Mouse (Mus musculus) kidney, postnatal 0 days (tissue): ENCODE measurements around the gene Vstm2l. TPM values are rescaled to one million over a fixed set of nuclear protein-coding genes. Genes with fewer than 3 reads are reported as not detected.

Experiments used
- ATAC-seq: fragments of 200-750 bp; cut with Nextera tagmentation; replicated peaks from 2 replicates; pipeline ENCODE4 v1.8.0; 2017; ENCODE audit warnings: low read depth, moderate number of reproducible peaks, moderate TSS enrichment, moderate library complexity; ENCODE audit not compliant: low FRiP score
- DNase-seq: peaks from one replicate; pipeline ENCODE4 v3.0.0-alpha.2; 2016; ENCODE audit warnings: low spot score
- H3K27ac ChIP-seq: fragments of 300-500 bp; sonication (generic); 2 replicates; pipeline ENCODE4 v1.5.1; 2014; ENCODE audit warnings: mild to moderate bottlenecking
- H3K27me3 ChIP-seq: fragments of 300-500 bp; sonication (generic); 2 replicates; pipeline ENCODE4 v1.6.1; 2014; ENCODE audit warnings: low read length, mixed read lengths; ENCODE audit not compliant: insufficient read depth
- H3K36me3 ChIP-seq: fragments of 300-500 bp; sonication (generic); 2 replicates; pipeline ENCODE4 v1.6.1; 2014; ENCODE audit warnings: low read length, mixed read lengths; ENCODE audit not compliant: insufficient read depth
- H3K4me1 ChIP-seq: fragments of 300-500 bp; sonication (generic); replicated peaks from 2 replicates; pipeline ENCODE4 v1.6.1; 2014; ENCODE audit warnings: antibody characterized with exemption, low read length, mixed read lengths; ENCODE audit not compliant: insufficient read depth
- H3K4me2 ChIP-seq: fragments of 300-500 bp; sonication (generic); 2 replicates; pipeline ENCODE4 v1.6.1; 2014; ENCODE audit warnings: mild to moderate bottlenecking, low read length, moderate library complexity, mixed read lengths
- H3K4me3 ChIP-seq: fragments of 300-500 bp; sonication (generic); replicated peaks from 2 replicates; pipeline ENCODE4 v1.5.1; 2014; ENCODE audit warnings: low read depth, low read length
- H3K9ac ChIP-seq: fragments of 300-500 bp; sonication (generic); 2 replicates; pipeline ENCODE4 v1.6.1; 2014; ENCODE audit warnings: low read depth, low read length
- H3K9me3 ChIP-seq: fragments of 300-500 bp; sonication (generic); replicated peaks from 2 replicates; pipeline ENCODE4 v1.6.1; 2016; ENCODE audit warnings: low read length, inconsistent platforms, mixed read lengths
- CTCF ChIP-seq: IDR thresholded peaks from 2 replicates; pipeline ENCODE4 v1.5.1; 2016; ENCODE audit warnings: antibody characterized with exemption, low read depth, mild to moderate bottlenecking, moderate library complexity
- WGBS: fragments of 180-500 bp; shearing (Covaris S2); extraction: QIAGEN DNeasy Blood & Tissue Kit; methylation state at CpG from one replicate; pipeline ENCODE4 v1.1.7; 2014; 5-methylcytosine and 5-hydroxymethylcytosine counted together
- polyA plus RNA-seq: library from polyadenylated mRNA; unstranded; fragments of >200 nt; fragmentation: Nextera tagmentation; extraction: Ambion mirVana; gene quantifications from 2 replicates; pipeline ENCODE4 v1.2.1, GENCODE M21; 2015

Vstm2l gene
- polyA plus RNA-seq, 1 experiment from 2014 or later: 0.38 TPM

DNA sequence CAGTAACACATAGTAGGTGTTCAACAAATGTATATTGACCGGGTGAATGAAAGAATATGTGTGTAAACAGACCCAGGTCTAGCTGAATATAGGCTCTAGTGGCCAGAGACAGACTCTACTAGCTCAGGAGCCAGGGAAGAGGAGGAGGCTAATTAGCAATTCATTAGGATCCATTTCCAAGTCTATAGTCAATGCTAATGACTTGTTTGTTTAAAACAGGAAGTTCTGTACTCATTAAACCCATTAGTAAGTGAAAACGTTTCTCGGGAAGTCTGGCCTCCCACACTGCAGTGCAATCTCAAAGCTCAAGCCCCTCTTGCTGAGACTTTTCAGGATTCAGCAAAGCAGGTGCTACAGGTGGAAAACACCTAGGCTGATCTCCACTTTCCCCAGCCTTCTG is 53.4 kb downstream of the Vstm2l start:
- Histone ChIP-seq H3K27me3 (no peaks in the 10 kb centered on the region), H3K9ac (no peak overlapping the region), H3K36me3 (no peaks in the 10 kb centered on the region), H3K4me1 (no peaks in the 10 kb centered on the region), H3K9me3 (no peaks in the 10 kb centered on the region), H3K4me3 (no peak overlapping the region), H3K27ac (no peak overlapping the region), H3K4me2 (no peak overlapping the region)
- ATAC-seq: no peak
- WGBS: 9% methylated on average over 3 of the region's 3 CpGs
- no peak for TF ChIP-seq CTCF
- no peak for DNase-seq

DNA sequence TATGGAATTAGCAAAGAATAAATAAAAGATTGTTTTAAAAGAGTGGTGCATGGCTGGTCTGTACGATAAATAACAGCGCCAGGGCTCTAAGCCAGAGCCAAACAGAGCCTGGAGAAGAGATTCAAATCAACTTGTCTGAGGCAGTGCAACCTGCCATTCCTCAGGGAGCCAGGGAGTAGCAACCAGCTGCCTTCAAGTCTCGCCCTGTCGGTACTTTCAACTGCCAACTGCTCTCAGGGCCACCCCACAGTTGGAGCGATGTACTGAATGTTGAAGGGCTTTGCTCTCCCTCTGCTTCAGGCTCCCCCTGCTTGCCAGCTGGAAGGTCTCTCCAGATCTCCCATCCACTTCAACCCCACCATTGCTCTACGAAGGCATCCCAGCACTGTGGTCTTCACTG is 55.7 kb downstream of the Vstm2l start:
- no peak overlapping the region for H3K9ac ChIP-seq
- no peaks in the 10 kb centered on the region for H3K27me3 ChIP-seq
- no peak overlapping the region for H3K27ac ChIP-seq
- no peaks in the 10 kb centered on the region for H3K4me1 ChIP-seq
- no peak for DNase-seq
- TF ChIP-seq CTCF: no peak
- H3K9me3 ChIP-seq: no peaks in the 10 kb centered on the region
- no peaks in the 10 kb centered on the region for H3K36me3 ChIP-seq
- no peak overlapping the region for H3K4me2 ChIP-seq
- ATAC-seq: no peak
- H3K4me3 ChIP-seq: no peak overlapping the region
- whole genome bisulfite sequencing: 55% methylated on average over 6 of the region's 6 CpGs

DNA sequence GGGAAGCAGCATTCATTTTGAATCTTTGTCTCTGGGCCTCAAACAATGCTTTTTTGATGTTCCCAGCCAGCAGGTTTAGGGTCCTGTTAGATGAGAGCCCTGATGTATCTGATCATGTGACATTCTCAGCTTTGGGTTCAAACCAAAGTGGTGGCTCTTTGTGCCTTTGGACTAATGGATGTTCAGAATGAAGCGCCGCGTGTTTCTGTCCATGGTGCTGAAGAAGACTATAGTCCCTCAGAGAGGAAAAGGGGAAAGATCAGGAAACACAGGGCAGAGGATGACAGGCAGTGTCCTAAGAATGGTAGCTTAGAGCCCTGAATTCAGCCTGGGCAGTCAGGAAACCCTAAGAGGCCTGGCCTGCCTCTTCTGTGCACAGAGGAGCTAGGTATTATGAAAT is 56.2 kb downstream of the Vstm2l start:
- no peak for TF ChIP-seq CTCF
- Histone ChIP-seq H3K27me3 (no peaks in the 10 kb centered on the region), H3K9me3 (no peaks in the 10 kb centered on the region), H3K4me1 (0 out of 2 replicates have a peak, but pooled peaks cover 2% of the 10 kb centered on the region), H3K4me3 (no peak overlapping the region), H3K36me3 (no peaks in the 10 kb centered on the region), H3K4me2 (no peak overlapping the region), H3K27ac (no peak overlapping the region), H3K9ac (no peak overlapping the region)
- ATAC-seq (no peak), DNase-seq (peak; percentile 88)
- 1% methylated on average over 3 of the region's 3 CpGs for WGBS

DNA sequence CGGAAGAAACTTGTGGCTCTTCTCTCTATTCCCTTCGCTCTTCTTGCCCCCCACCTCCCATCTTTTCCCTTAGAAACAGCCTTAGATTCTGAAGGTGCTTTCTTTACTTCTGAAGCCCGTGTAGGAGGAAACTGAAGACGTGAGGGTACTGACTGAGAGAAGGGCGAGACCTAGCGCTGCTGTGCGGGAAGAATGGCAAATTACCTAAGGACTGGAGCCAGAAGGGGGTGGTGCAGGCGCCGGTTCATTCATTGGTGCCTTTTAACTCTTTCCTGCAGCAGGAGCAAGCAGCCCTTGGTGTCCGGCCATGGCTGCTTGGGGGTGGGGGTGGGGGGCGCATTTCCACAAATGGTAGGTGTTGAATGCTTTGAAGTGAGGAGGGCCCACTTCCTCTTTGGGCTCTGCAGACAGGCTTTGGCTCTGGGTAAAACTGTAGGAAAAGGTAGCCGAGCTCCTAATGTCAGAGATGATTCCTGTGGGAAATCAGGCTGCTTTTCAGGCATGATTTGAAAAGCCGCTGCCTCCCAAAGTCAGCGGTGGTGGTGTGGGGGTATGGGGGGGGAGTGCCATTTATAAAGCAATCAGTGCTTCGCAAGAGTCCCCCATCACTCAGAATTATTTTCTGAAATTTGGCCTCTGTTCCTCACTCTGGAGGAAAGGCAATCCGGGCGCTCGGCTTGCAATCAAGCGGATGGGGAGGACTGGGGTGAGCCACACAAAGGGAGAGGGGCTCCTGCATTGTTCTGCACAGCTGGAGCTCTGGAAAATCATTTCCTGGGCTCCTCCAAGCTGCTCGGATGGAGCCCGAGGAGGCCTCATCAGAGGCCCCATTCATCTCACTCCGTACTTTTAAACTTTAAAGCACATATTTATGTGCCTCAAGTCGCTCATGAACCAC is 60.4 kb downstream of the Vstm2l start:
- Histone ChIP-seq H3K36me3 (no peaks in the 10 kb centered on the region), H3K4me3 (no peak overlapping the region), H3K4me2 (no peak overlapping the region; the same call in 1 of the 2 replicates), H3K4me1 (0 out of 2 replicates have a peak, but pooled peaks cover 2% of the 10 kb centered on the region), H3K27me3 (no peaks in the 10 kb centered on the region), H3K9ac (0 out of 2 replicates have a peak overlapping the region, but pooled peaks have one; percentile 13), H3K27ac (no peak overlapping the region), H3K9me3 (no peaks in the 10 kb centered on the region)
- 2% methylated on average over 23 of the region's 23 CpGs for WGBS
- no peak for TF ChIP-seq CTCF
- ATAC-seq: no peak
- DNase-seq: peak; percentile 21

DNA sequence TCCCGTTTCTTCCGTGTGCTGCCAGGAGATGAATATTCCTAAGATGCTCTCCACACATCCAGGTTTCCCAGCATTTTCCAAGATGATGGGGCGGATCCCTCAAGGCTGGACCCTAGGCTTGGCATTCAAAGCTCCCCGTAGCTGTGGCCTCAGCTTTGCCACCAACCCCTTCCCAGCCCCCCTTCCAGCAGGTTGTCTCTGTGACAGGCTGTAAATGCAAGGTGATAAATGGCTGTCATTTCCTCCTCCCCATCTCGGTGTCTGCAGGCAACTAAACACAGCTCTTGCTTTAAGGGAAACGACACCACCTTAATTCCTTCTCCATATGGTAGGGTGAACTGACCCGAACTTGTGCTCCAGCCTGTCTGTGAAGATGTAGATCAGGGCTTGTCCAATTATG is 61.1 kb downstream of the Vstm2l start:
- no peaks in the 10 kb centered on the region for H3K27me3 ChIP-seq

DNA sequence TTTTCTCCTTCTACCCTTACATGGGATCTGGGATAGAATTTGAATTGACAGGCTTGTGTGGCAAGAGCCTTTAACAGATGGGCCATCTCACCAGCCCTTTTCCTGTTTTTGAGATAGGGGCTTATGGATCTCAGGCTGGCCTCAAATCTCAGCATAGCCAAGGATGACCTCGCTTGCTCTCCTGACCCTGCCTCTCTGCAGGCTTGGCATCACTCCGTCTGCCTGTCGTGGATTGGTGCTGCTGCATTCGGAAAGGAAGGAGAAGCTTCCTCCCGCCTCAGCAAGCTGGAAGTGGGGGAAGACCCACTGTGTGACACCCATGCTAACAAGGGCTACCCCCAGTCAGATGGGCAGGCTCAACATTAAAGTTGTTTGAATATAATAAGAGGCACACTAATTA is 64.8 kb downstream of the Vstm2l start:
- no peak overlapping the region for H3K27ac ChIP-seq
- no peak overlapping the region for H3K4me2 ChIP-seq
- 0 out of 2 replicates have a peak, but pooled peaks cover 3% of the 10 kb centered on the region for H3K36me3 ChIP-seq
- H3K9me3 ChIP-seq: no peaks in the 10 kb centered on the region
- H3K4me3 ChIP-seq: no peak overlapping the region
- H3K4me1 ChIP-seq: 0 out of 2 replicates have a peak, but pooled peaks cover 2% of the 10 kb centered on the region
- no peak for TF ChIP-seq CTCF
- H3K27me3 ChIP-seq: no peaks in the 10 kb centered on the region
- WGBS: 53% methylated on average over 5 of the region's 5 CpGs
- ATAC-seq (no peak), DNase-seq (no peak)
- H3K9ac ChIP-seq: no peak overlapping the region

More for the DNA sequence above, 61.1 kb downstream of the Vstm2l start:
- no peak overlapping the region; the same call in 1 of the 2 replicates for H3K4me2 ChIP-seq
- DNase-seq (peak; percentile 47), ATAC-seq (no peak)
- no peak overlapping the region for H3K27ac ChIP-seq
- no peaks in the 10 kb centered on the region for H3K36me3 ChIP-seq
- no peaks in the 10 kb centered on the region for H3K9me3 ChIP-seq
- H3K4me1 ChIP-seq: 0 out of 2 replicates have a peak, but pooled peaks cover 2% of the 10 kb centered on the region
- 2% methylated on average over 7 of the region's 7 CpGs for WGBS
- H3K4me3 ChIP-seq: no peak overlapping the region
- no peak for TF ChIP-seq CTCF
- H3K9ac ChIP-seq: no peak overlapping the region
